Mouse (Mus musculus): ENCODE results near the gene Fmo1. TPM values are rescaled to one million over a fixed set of nuclear protein-coding genes. Genes with fewer than 3 reads are reported as not detected.
"Not testable (repeated sequence)": the region's sequence is repeated elsewhere in the genome, so short reads cannot be mapped to it uniquely, and the experiment has no call there.

The Fmo1 gene
- polyA plus RNA-seq, 1 experiment from 2014 or later, result 7.8 TPM

- DNase-seq (ENCODE audit: low spot score), result no peak
Measured at GRCm38 (mm10) chr1:162805011-162805410, 61.4 kb downstream of the Fmo1 start.

GRCm38 (mm10) chr1:162796441-162796840, 70.0 kb downstream of the Fmo1 start:
- ATAC-seq (replicated peaks; ENCODE audit: insufficient number of reproducible peaks, low FRiP score, low TSS enrichment, low read depth), result no peak
- no peaks in the 10 kb centered on the region for H3K27me3 ChIP-seq (ENCODE audit: control insufficient read depth, insufficient read depth, low read length)
- no peak overlapping the region for H3K4me2 ChIP-seq (ENCODE audit: low read depth, low read length)
- no peaks in the 10 kb centered on the region for H3K36me3 ChIP-seq (replicated peaks; ENCODE audit: control insufficient read depth, insufficient read depth, low read depth, low read length)
- DNase-seq (ENCODE audit: low spot score), result no peak
- H3K9me3 ChIP-seq (replicated peaks; ENCODE audit: control insufficient read depth, low read length), result no peaks in the 10 kb centered on the region
- H3K4me3 ChIP-seq (ENCODE audit: low read depth, low read length), result no peak overlapping the region
- no peaks in the 10 kb centered on the region for H3K4me1 ChIP-seq (ENCODE audit: control insufficient read depth, insufficient read depth, low read length)
- H3K27ac ChIP-seq (replicated peaks; ENCODE audit: low read depth, low read length), result no peak overlapping the region
- H3K9ac ChIP-seq (replicated peaks; ENCODE audit: low read length), result no peak overlapping the region

More at GRCm38 (mm10) chr1:162805011-162805410, 61.4 kb downstream of the Fmo1 start:
- H3K4me3 ChIP-seq (ENCODE audit: low read depth, low read length), result no peak overlapping the region
- no peaks in the 10 kb centered on the region for H3K4me1 ChIP-seq (ENCODE audit: control insufficient read depth, insufficient read depth, low read length)
- ATAC-seq (replicated peaks; ENCODE audit: insufficient number of reproducible peaks, low FRiP score, low TSS enrichment, low read depth), result no peak
- H3K27ac ChIP-seq (replicated peaks; ENCODE audit: low read depth, low read length), result no peak overlapping the region
- H3K27me3 ChIP-seq (ENCODE audit: control insufficient read depth, insufficient read depth, low read length), result no peaks in the 10 kb centered on the region
- no peaks in the 10 kb centered on the region for H3K9me3 ChIP-seq (replicated peaks; ENCODE audit: control insufficient read depth, low read length)
- WGBS, result 60% methylated on average over 5 of the region's 5 CpGs
- H3K9ac ChIP-seq (replicated peaks; ENCODE audit: low read length), result no peak overlapping the region
- H3K4me2 ChIP-seq (ENCODE audit: low read depth, low read length), result no peak overlapping the region
- no peaks in the 10 kb centered on the region for H3K36me3 ChIP-seq (replicated peaks; ENCODE audit: control insufficient read depth, insufficient read depth, low read depth, low read length)

- 54% methylated on average over 7 of the region's 7 CpGs for WGBS
Measured at GRCm38 (mm10) chr1:162792306-162793044, 73.9 kb downstream of the Fmo1 start.

GRCm38 (mm10) chr1:162785222-162785621, 81.2 kb downstream of the Fmo1 start:
- DNase-seq (ENCODE audit: low spot score), result no peak
- no peak overlapping the region for H3K27ac ChIP-seq (replicated peaks; ENCODE audit: low read depth, low read length)
- H3K27me3 ChIP-seq (ENCODE audit: control insufficient read depth, insufficient read depth, low read length), result no peaks in the 10 kb centered on the region
- H3K36me3 ChIP-seq (replicated peaks; ENCODE audit: control insufficient read depth, insufficient read depth, low read depth, low read length), result no peaks in the 10 kb centered on the region
- H3K9me3 ChIP-seq (replicated peaks; ENCODE audit: control insufficient read depth, low read length), result no peaks in the 10 kb centered on the region
- no peak for ATAC-seq (replicated peaks; ENCODE audit: insufficient number of reproducible peaks, low FRiP score, low TSS enrichment, low read depth)
- H3K4me2 ChIP-seq (ENCODE audit: low read depth, low read length), result no peak overlapping the region
- H3K4me1 ChIP-seq (ENCODE audit: control insufficient read depth, insufficient read depth, low read length), result no peaks in the 10 kb centered on the region
- no peak overlapping the region for H3K4me3 ChIP-seq (ENCODE audit: low read depth, low read length)
- 83% methylated on average over 4 of the region's 4 CpGs for WGBS
- H3K9ac ChIP-seq (replicated peaks; ENCODE audit: low read length), result no peak overlapping the region

More at GRCm38 (mm10) chr1:162792306-162793044, 73.9 kb downstream of the Fmo1 start:
- Histone ChIP-seq H3K9me3 (replicated peaks; ENCODE audit: control insufficient read depth, low read length) (no peaks in the 10 kb centered on the region), H3K9ac (replicated peaks; ENCODE audit: low read length) (no peak overlapping the region), H3K4me2 (ENCODE audit: low read depth, low read length) (no peak overlapping the region), H3K27ac (replicated peaks; ENCODE audit: low read depth, low read length) (no peak overlapping the region), H3K4me3 (ENCODE audit: low read depth, low read length) (no peak overlapping the region), H3K27me3 (ENCODE audit: control insufficient read depth, insufficient read depth, low read length) (no peaks in the 10 kb centered on the region), H3K4me1 (ENCODE audit: control insufficient read depth, insufficient read depth, low read length) (no peaks in the 10 kb centered on the region), H3K36me3 (replicated peaks; ENCODE audit: control insufficient read depth, insufficient read depth, low read depth, low read length) (no peaks in the 10 kb centered on the region)
- ATAC-seq (replicated peaks; ENCODE audit: insufficient number of reproducible peaks, low FRiP score, low TSS enrichment, low read depth) (no peak), DNase-seq (ENCODE audit: low spot score) (no peak)

- H3K9me3 ChIP-seq (replicated peaks; ENCODE audit: control insufficient read depth, low read length), result no peaks in the 10 kb centered on the region
- DNase-seq (ENCODE audit: low spot score), result peak; percentile 21
- H3K9ac ChIP-seq (replicated peaks; ENCODE audit: low read length), result no peak overlapping the region
- H3K27ac ChIP-seq (replicated peaks; ENCODE audit: low read depth, low read length), result no peak overlapping the region
- no peak for ATAC-seq (replicated peaks; ENCODE audit: insufficient number of reproducible peaks, low FRiP score, low TSS enrichment, low read depth)
- WGBS, result 76% methylated on average over 7 of the region's 7 CpGs
- H3K27me3 ChIP-seq (ENCODE audit: control insufficient read depth, insufficient read depth, low read length), result no peaks in the 10 kb centered on the region
- no peak overlapping the region for H3K4me2 ChIP-seq (ENCODE audit: low read depth, low read length)
- no peaks in the 10 kb centered on the region for H3K36me3 ChIP-seq (replicated peaks; ENCODE audit: control insufficient read depth, insufficient read depth, low read depth, low read length)
- H3K4me1 ChIP-seq (ENCODE audit: control insufficient read depth, insufficient read depth, low read length), result no peaks in the 10 kb centered on the region
- no peak overlapping the region for H3K4me3 ChIP-seq (ENCODE audit: low read depth, low read length)
Measured at GRCm38 (mm10) chr1:162783669-162784248, 82.7 kb downstream of the Fmo1 start.

DNA sequence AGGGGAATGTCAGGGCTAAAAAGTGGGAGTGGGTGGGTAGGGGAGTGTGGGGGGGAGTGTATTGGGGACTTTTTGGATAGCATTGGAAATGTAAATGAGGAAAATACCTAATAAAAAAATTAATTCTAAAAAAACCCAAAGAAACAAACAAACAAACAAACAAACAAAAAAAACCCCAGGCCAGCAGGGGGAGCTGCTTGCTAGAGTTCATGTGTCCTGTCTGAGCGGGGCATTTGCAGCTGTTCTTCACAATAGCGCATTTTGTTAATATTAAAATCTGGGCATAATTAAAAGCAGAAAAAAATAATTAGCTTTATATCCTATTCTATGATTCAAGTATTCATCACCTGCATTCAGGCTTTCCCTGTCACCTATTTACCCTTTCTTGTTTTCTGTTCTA, 85.4 kb downstream of the Fmo1 start:
- not testable (repeated sequence) for H3K4me1 ChIP-seq (ENCODE audit: control insufficient read depth, insufficient read depth, low read length); H3K27me3 ChIP-seq (ENCODE audit: control insufficient read depth, insufficient read depth, low read length); H3K4me3 ChIP-seq (ENCODE audit: low read depth, low read length); H3K27ac ChIP-seq (replicated peaks; ENCODE audit: low read depth, low read length); H3K36me3 ChIP-seq (replicated peaks; ENCODE audit: control insufficient read depth, insufficient read depth, low read depth, low read length); DNase-seq (ENCODE audit: low spot score); H3K9me3 ChIP-seq (replicated peaks; ENCODE audit: control insufficient read depth, low read length); H3K9ac ChIP-seq (replicated peaks; ENCODE audit: low read length); H3K4me2 ChIP-seq (ENCODE audit: low read depth, low read length); ATAC-seq (replicated peaks; ENCODE audit: insufficient number of reproducible peaks, low FRiP score, low TSS enrichment, low read depth)
- WGBS, result 89% methylated on average over 2 of the region's 2 CpGs

Other genes with a start within 250 kb of the Fmo1 start
- 0.10 TPM in 1 of 2 replicates, not detected in the other for gene Myoc, start 227.5 kb downstream of the Fmo1 start, polyA plus RNA-seq (2014; fragmentation: Nextera tagmentation; extraction: Ambion mirVana)
- not detected in 2 replicates for gene Myocos, start 208.4 kb downstream of the Fmo1 start, polyA plus RNA-seq (2014; fragmentation: Nextera tagmentation; extraction: Ambion mirVana)
- gene Prrc2c, start 126.1 kb downstream of the Fmo1 start, polyA plus RNA-seq (2014; fragmentation: Nextera tagmentation; extraction: Ambion mirVana), result 156 and 164 TPM in 2 replicates
- 0.21 and 0.32 TPM in 2 replicates for gene Fmo4, start 52.6 kb downstream of the Fmo1 start, polyA plus RNA-seq (2014; fragmentation: Nextera tagmentation; extraction: Ambion mirVana)
- 0.67 TPM in 1 of 2 replicates, not detected in the other for gene Fmo2, start 32.1 kb upstream of the Fmo1 start, polyA plus RNA-seq (2014; fragmentation: Nextera tagmentation; extraction: Ambion mirVana)
- gene Fmo6, start 70.9 kb upstream of the Fmo1 start, polyA plus RNA-seq (2014; fragmentation: Nextera tagmentation; extraction: Ambion mirVana), result 0.10 TPM in 1 of 2 replicates, not detected in the other
- not detected in 2 replicates for gene Fmo3, start 117.9 kb upstream of the Fmo1 start, polyA plus RNA-seq (2014; fragmentation: Nextera tagmentation; extraction: Ambion mirVana)
- not detected in 2 replicates for gene Mroh9, start 219.1 kb upstream of the Fmo1 start, polyA plus RNA-seq (2014; fragmentation: Nextera tagmentation; extraction: Ambion mirVana)

All from embryonic facial prominence, embryonic 11.5 days (tissue).